Mouse (Mus musculus): ENCODE data around the gene Dock9.

The Dock9 gene

DNA sequence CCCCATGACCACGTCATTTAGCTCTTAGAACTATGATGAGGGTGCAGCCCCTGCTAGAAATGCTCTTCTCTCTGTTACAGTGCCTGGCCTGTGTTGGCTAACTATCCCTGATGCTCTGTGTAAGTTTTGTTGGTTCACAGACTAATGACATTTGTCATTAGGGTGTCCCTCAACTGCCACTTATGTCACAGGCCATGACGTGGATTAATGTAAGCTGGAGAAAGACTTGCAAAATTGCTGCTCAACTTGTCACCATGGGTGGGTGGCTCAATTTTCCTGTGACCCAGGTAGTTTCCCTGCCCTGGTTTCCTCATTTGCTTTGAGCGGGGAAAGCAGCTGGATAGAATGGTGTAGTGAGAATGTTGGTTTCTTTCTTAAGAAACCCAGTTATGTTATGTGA lies 269.8 kb downstream of the Dock9 start:
- Histone ChIP-seq H3K4me3 (replicated peaks; ENCODE audit: low read length) (no peak overlapping the region), H3K36me3 (ENCODE audit: insufficient read depth, low read length) (no peaks in the 10 kb centered on the region), H3K4me1 (replicated peaks; ENCODE audit: low read depth, low read length) (no peaks in the 10 kb centered on the region), H3K9me3 (ENCODE audit: low read length) (peaks cover 3% of the 10 kb centered on the region), H3K27me3 (ENCODE audit: insufficient read depth, low read length) (no peaks in the 10 kb centered on the region)
- TF ChIP-seq CTCF (conservative IDR thresholded peaks at IDR 0.05; ENCODE audit: low read length), result no peak
- TF ChIP-seq POU5F1 (IDR thresholded peaks at IDR 0.05; ENCODE audit: borderline replicate concordance, low read length), result no peak
- TF ChIP-seq NANOG (IDR thresholded peaks at IDR 0.05; ENCODE audit: borderline replicate concordance, low read length), result no peak

DNA sequence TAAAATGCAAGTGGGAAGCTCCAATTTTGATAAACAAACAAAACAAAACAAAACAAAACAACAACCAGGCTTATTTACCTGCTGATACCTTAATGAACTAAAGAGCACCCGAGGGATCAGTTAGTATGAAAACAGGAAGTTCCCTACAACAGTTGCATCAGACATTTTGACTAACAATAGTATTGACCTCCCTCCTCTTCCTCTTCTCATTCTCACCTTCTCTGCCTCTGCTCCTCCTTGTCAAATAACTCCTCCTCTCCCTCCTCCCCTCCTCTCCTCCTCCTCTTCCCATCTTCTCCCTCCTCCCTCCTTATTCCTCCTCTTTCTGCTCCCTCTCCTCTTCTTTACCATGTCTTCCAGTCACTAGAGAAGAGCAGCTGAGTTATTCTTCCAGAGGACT lies 270.4 kb downstream of the Dock9 start:
- Histone ChIP-seq H3K4me1 (replicated peaks; ENCODE audit: low read depth, low read length) (no peaks in the 10 kb centered on the region), H3K9me3 (ENCODE audit: low read length) (peaks cover 10% of the 10 kb centered on the region), H3K4me3 (replicated peaks; ENCODE audit: low read length) (no peak overlapping the region), H3K36me3 (ENCODE audit: insufficient read depth, low read length) (no peaks in the 10 kb centered on the region), H3K27me3 (ENCODE audit: insufficient read depth, low read length) (no peaks in the 10 kb centered on the region)
- TF ChIP-seq NANOG (IDR thresholded peaks at IDR 0.05; ENCODE audit: borderline replicate concordance, low read length) (no peak), POU5F1 (IDR thresholded peaks at IDR 0.05; ENCODE audit: borderline replicate concordance, low read length) (no peak), CTCF (conservative IDR thresholded peaks at IDR 0.05; ENCODE audit: low read length) (no peak)

DNA sequence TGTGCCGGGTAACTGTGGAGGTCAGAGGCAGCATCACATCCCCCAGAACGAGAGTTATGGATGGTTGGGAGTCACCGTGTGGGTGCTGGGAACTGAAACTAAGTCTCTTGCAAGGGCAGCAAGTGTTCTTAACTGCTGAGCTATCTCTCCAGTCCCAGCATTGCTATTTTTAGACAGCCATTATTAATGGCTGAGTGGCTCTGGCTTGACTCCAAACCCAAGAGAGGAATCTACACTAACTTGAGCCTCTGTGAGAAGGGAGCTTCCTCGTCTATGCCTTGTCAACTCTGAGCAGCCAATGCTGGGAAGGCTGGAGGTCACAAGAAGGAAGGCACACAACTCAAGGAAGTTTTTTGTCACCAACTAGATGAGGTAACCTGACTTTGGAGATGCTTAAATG lies 275.9 kb downstream of the Dock9 start:
- no peak overlapping the region for H3K4me3 ChIP-seq (replicated peaks; ENCODE audit: low read length)
- no peak for TF ChIP-seq NANOG (IDR thresholded peaks at IDR 0.05; ENCODE audit: borderline replicate concordance, low read length)
- TF ChIP-seq POU5F1 (IDR thresholded peaks at IDR 0.05; ENCODE audit: borderline replicate concordance, low read length), result no peak
- TF ChIP-seq CTCF (conservative IDR thresholded peaks at IDR 0.05; ENCODE audit: low read length), result no peak
- no peaks in the 10 kb centered on the region for H3K4me1 ChIP-seq (replicated peaks; ENCODE audit: low read depth, low read length)
- peaks cover 59% of the 10 kb centered on the region for H3K9me3 ChIP-seq (ENCODE audit: low read length)
- H3K27me3 ChIP-seq (ENCODE audit: insufficient read depth, low read length), result no peaks in the 10 kb centered on the region
- no peaks in the 10 kb centered on the region for H3K36me3 ChIP-seq (ENCODE audit: insufficient read depth, low read length)

DNA sequence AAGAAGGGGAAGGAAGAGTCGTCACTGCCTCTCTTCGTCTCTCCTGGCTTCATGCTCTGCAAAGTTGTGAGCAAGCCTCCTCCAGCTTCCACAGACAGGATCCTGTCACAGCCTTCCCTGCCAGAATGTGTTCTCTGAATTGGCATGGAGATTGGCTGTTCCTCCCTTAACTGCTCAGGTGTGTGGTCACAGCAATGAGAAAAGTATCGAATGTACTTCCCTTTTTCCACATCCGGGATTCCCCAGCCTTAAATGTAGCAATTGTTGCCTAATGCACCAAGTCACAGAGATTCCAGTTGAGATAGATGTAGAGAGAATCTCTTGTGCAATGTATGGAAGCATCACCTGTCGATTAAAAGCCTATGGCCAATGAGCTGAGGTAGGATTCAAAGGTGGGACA lies 280.8 kb downstream of the Dock9 start:
- H3K36me3 ChIP-seq (ENCODE audit: insufficient read depth, low read length), result no peaks in the 10 kb centered on the region
- TF ChIP-seq POU5F1 (IDR thresholded peaks at IDR 0.05; ENCODE audit: borderline replicate concordance, low read length) (no peak), NANOG (IDR thresholded peaks at IDR 0.05; ENCODE audit: borderline replicate concordance, low read length) (no peak), CTCF (conservative IDR thresholded peaks at IDR 0.05; ENCODE audit: low read length) (no peak)
- peaks cover 94% of the 10 kb centered on the region for H3K9me3 ChIP-seq (ENCODE audit: low read length)
- no peak overlapping the region for H3K4me3 ChIP-seq (replicated peaks; ENCODE audit: low read length)
- H3K27me3 ChIP-seq (ENCODE audit: insufficient read depth, low read length), result no peaks in the 10 kb centered on the region
- no peaks in the 10 kb centered on the region for H3K4me1 ChIP-seq (replicated peaks; ENCODE audit: low read depth, low read length)

DNA sequence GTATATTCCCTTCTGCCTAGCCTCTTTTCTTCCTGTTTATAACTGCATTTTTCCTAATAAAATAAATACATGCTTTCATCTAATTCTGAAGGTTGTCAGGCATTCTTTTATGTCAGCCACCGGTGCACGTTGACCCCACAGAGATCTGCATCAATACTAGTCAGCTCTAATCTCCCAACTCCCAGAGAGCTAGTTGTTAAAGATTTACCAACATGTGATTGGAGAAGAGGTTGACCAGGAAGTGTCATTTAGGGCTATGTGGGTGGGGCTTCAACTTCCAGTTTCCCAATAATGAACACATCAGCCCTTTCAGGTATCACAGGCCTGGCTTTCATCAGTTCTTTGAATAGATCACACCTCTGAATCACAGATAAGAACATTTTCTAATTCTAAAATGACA lies 288.7 kb downstream of the Dock9 start:
- TF ChIP-seq POU5F1 (IDR thresholded peaks at IDR 0.05; ENCODE audit: borderline replicate concordance, low read length) (no peak), CTCF (conservative IDR thresholded peaks at IDR 0.05; ENCODE audit: low read length) (no peak), NANOG (IDR thresholded peaks at IDR 0.05; ENCODE audit: borderline replicate concordance, low read length) (no peak)
- H3K9me3 ChIP-seq (ENCODE audit: low read length), result peaks cover 71% of the 10 kb centered on the region
- H3K4me1 ChIP-seq (replicated peaks; ENCODE audit: low read depth, low read length), result peaks cover 34% of the 10 kb centered on the region
- H3K36me3 ChIP-seq (ENCODE audit: insufficient read depth, low read length), result no peaks in the 10 kb centered on the region
- no peak overlapping the region for H3K4me3 ChIP-seq (replicated peaks; ENCODE audit: low read length)
- H3K27me3 ChIP-seq (ENCODE audit: insufficient read depth, low read length), result no peaks in the 10 kb centered on the region; the same call in 1 of the 2 replicates

DNA sequence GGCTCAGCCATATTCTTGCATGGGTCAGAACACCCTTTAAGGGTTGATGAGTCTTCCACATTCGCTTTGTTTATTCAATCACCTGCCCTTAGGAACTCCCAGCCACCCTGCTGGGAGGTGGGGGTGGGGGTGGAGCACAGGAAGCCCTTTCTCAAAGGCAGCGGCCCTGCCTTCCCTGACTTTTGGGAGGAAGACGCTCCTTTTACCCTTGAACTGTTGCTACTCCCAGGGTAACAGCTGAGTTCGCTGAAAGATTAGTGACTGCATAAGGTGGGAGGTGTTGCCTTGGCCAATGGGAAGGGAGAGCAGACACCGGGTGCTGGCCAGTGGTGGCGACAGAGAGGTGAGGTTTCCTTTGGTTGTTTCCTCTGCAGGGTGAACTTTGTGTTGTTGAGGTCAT lies 291.3 kb downstream of the Dock9 start:
- TF ChIP-seq POU5F1 (IDR thresholded peaks at IDR 0.05; ENCODE audit: borderline replicate concordance, low read length) (no peak), CTCF (conservative IDR thresholded peaks at IDR 0.05; ENCODE audit: low read length) (no peak), NANOG (IDR thresholded peaks at IDR 0.05; ENCODE audit: borderline replicate concordance, low read length) (peak; percentile 99)
- H3K36me3 ChIP-seq (ENCODE audit: insufficient read depth, low read length), result no peaks in the 10 kb centered on the region
- peaks cover 60% of the 10 kb centered on the region for H3K4me1 ChIP-seq (replicated peaks; ENCODE audit: low read depth, low read length)
- no peaks in the 10 kb centered on the region; the same call in 1 of the 2 replicates for H3K27me3 ChIP-seq (ENCODE audit: insufficient read depth, low read length)
- H3K9me3 ChIP-seq (ENCODE audit: low read length), result peaks cover 45% of the 10 kb centered on the region
- peak overlapping the region; percentile 79 for H3K4me3 ChIP-seq (replicated peaks; ENCODE audit: low read length)

DNA sequence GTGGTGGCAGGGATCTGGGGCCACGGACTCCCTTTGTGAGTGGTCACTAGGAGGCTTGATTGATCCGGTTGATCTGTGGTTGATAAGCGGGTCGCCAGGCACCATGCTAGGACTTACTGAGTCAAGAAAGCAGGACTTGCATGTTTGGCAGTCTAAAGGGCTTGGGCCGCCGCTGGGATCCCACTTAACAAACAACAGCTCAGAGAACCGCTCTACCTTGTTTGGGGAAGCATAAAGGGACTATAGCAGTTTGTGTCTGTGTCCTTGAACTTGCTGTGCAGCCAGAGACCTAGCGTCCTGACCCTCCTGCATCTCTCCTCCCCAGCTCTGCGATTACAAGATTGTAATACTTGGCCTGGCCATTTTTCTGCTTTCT lies 292.2 kb downstream of the Dock9 start:
- no peak for TF ChIP-seq POU5F1 (IDR thresholded peaks at IDR 0.05; ENCODE audit: borderline replicate concordance, low read length)
- no peak for TF ChIP-seq NANOG (IDR thresholded peaks at IDR 0.05; ENCODE audit: borderline replicate concordance, low read length)
- TF ChIP-seq CTCF (conservative IDR thresholded peaks at IDR 0.05; ENCODE audit: low read length), result no peak

DNA sequence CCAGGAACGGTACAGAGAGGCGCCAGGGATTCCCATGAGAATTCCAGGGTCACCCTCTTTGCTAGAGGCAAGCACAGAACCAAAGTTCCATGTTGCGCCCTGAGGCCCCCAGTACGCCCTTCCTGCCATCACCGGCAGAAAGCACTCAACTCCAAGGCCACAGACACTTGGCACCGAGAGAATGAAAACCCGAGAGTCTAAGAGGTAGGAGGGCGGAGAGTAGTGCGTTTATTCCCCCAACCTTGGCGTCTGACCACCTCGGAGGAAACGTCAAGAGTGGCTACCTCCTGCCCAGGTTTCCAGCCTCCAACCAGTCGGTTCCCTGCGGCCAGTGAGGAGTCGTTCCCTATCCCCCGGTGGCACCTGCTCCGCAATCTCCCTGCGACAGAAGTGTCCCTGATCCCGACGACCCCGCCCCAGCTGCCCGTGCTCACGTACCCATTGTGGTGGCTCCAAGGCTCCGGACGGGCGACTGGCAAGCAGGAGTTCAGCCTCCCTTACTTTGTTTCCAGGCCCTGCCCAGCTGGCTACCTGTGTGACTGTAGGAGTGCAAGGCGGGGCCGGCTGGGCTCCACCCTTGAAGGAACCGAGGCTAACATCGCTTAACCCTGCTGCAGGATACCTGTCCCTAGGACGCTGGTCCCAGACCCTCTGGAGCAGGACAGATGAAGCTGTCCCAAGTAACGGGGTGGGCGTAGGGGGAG lies 292.7 kb downstream of the Dock9 start, which contains the start of gene Slc15a1:
Gene Slc15a1 (minus strand): TSS at position 472 of the 704 bp plus-strand sequence.
- TF ChIP-seq POU5F1 (IDR thresholded peaks at IDR 0.05; ENCODE audit: borderline replicate concordance, low read length) (no peak), CTCF (conservative IDR thresholded peaks at IDR 0.05; ENCODE audit: low read length) (no peak), NANOG (IDR thresholded peaks at IDR 0.05; ENCODE audit: borderline replicate concordance, low read length) (peak; percentile 16; the same call in 1 of the 2 replicates)

More for the DNA sequence above, 292.2 kb downstream of the Dock9 start:
- Histone ChIP-seq H3K27me3 (ENCODE audit: insufficient read depth, low read length) (no peaks in the 10 kb centered on the region; the same call in 1 of the 2 replicates), H3K4me1 (replicated peaks; ENCODE audit: low read depth, low read length) (peaks cover 60% of the 10 kb centered on the region), H3K9me3 (ENCODE audit: low read length) (peaks cover 37% of the 10 kb centered on the region), H3K4me3 (replicated peaks; ENCODE audit: low read length) (peak overlapping the region; percentile 79), H3K36me3 (ENCODE audit: insufficient read depth, low read length) (no peaks in the 10 kb centered on the region)

More for the DNA sequence above, 292.7 kb downstream of the Dock9 start, which contains the start of gene Slc15a1:
- Histone ChIP-seq H3K27me3 (ENCODE audit: insufficient read depth, low read length) (no peaks in the 10 kb centered on the region; the same call in 1 of the 2 replicates), H3K9me3 (ENCODE audit: low read length) (peaks cover 31% of the 10 kb centered on the region), H3K4me1 (replicated peaks; ENCODE audit: low read depth, low read length) (peaks cover 62% of the 10 kb centered on the region), H3K4me3 (replicated peaks; ENCODE audit: low read length) (peak within 1 kb of the TSS; percentile 79), H3K36me3 (ENCODE audit: insufficient read depth, low read length) (no peaks in the 10 kb centered on the region)
